Mouse (Mus musculus): Measurements from ENCODE around the gene Surf6. TPM values are rescaled to one million over a fixed set of nuclear protein-coding genes. Genes with fewer than 3 reads are reported as not detected.

Gene Surf6
- total RNA-seq, 2 experiments from 2014 or later, result 26.2 to 50.7 TPM

Other genes starting within 250 kb of the Surf6 start
- gene Lcn4, start 231.6 kb downstream of the Surf6 start, total RNA-seq (2015), result 0.30 and 1.6 TPM in 2 replicates
- gene Lcn4, start 231.6 kb downstream of the Surf6 start, total RNA-seq (2017), result not detected in 2 replicates
- gene Abo, start 37.9 kb downstream of the Surf6 start, total RNA-seq (2015), result not detected in 2 replicates
- not detected in 2 replicates for gene Abo, start 37.9 kb downstream of the Surf6 start, total RNA-seq (2017)
- gene Med22, start 7.8 kb upstream of the Surf6 start, total RNA-seq (2015), result 7.2 and 7.7 TPM in 2 replicates
- 17.0 and 17.6 TPM in 2 replicates for gene Med22, start 7.8 kb upstream of the Surf6 start, total RNA-seq (2017)
- 2,379 and 2,445 TPM in 2 replicates for gene Rpl7a, start 7.9 kb upstream of the Surf6 start, total RNA-seq (2015)
- gene Rpl7a, start 7.9 kb upstream of the Surf6 start, total RNA-seq (2017), result 2,150 and 2,311 TPM in 2 replicates
- 55.3 and 55.8 TPM in 2 replicates for gene Surf2, start 13.5 kb upstream of the Surf6 start, total RNA-seq (2015)
- 62.8 and 86.7 TPM in 2 replicates for gene Surf2, start 13.5 kb upstream of the Surf6 start, total RNA-seq (2017)
- 72.3 and 90.4 TPM in 2 replicates for gene Surf1, start 13.7 kb upstream of the Surf6 start, total RNA-seq (2015)
- 51.3 and 73.5 TPM in 2 replicates for gene Surf1, start 13.7 kb upstream of the Surf6 start, total RNA-seq (2017)
- 121 and 123 TPM in 2 replicates for gene Surf4, start 31.0 kb upstream of the Surf6 start, total RNA-seq (2015)
- 107 and 114 TPM in 2 replicates for gene Surf4, start 31.0 kb upstream of the Surf6 start, total RNA-seq (2017)
- 0.05 and 0.15 TPM in 2 replicates for gene Stkld1, start 31.2 kb upstream of the Surf6 start, total RNA-seq (2015)
- 0.14 TPM in 1 of 2 replicates, not detected in the other for gene Stkld1, start 31.2 kb upstream of the Surf6 start, total RNA-seq (2017)
- gene Rexo4, start 61.5 kb upstream of the Surf6 start, total RNA-seq (2015), result 24.9 and 25.2 TPM in 2 replicates
- gene Rexo4, start 61.5 kb upstream of the Surf6 start, total RNA-seq (2017), result 88.4 and 127 TPM in 2 replicates
- 0.15 and 1.3 TPM in 2 replicates for gene Adamts13, start 70.5 kb upstream of the Surf6 start, total RNA-seq (2015)
- gene Adamts13, start 70.5 kb upstream of the Surf6 start, total RNA-seq (2017), result not detected in 2 replicates
- gene Cacfd1, start 107.0 kb upstream of the Surf6 start, total RNA-seq (2015), result 15.9 and 18.2 TPM in 2 replicates
- 5.1 and 11.5 TPM in 2 replicates for gene Cacfd1, start 107.0 kb upstream of the Surf6 start, total RNA-seq (2017)
- 2.7 and 2.9 TPM in 2 replicates for gene Slc2a6, start 125.1 kb upstream of the Surf6 start, total RNA-seq (2015)
- 4.6 and 6.7 TPM in 2 replicates for gene Slc2a6, start 125.1 kb upstream of the Surf6 start, total RNA-seq (2017)
- not detected in 2 replicates for gene Mymk, start 169.3 kb upstream of the Surf6 start, total RNA-seq (2015)
- gene Mymk, start 169.3 kb upstream of the Surf6 start, total RNA-seq (2017), result not detected in 2 replicates
- gene Adamtsl2, start 176.5 kb upstream of the Surf6 start, total RNA-seq (2015), result not detected in 2 replicates
- gene Adamtsl2, start 176.5 kb upstream of the Surf6 start, total RNA-seq (2017), result not detected in 2 replicates
- gene Fam163b, start 239.6 kb upstream of the Surf6 start, total RNA-seq (2015), result not detected in 2 replicates
- gene Fam163b, start 239.6 kb upstream of the Surf6 start, total RNA-seq (2017), result not detected in 2 replicates